Mouse (Mus musculus) c-Kit-negative CD71-positive TER-119-positive erythroid progenitor cells, embryonic 14.5 days (primary cell): ENCODE data around the gene Trmt61a.

Source experiments
- DNase-seq: peaks from one replicate; pipeline ENCODE4 v3.0.0-alpha.2; 2013; ENCODE audit warnings: low read depth, low spot score

The Trmt61a gene

GRCm38 (mm10) chr12:111672581-111672980 is 5.3 kb upstream of the Trmt61a start:
- DNase-seq = no peak

- DNase-seq = no peak
Observed at GRCm38 (mm10) chr12:111674850-111675486, 2.9 kb upstream of the Trmt61a start.

GRCm38 (mm10) chr12:111675797-111676580 is 1.9 kb upstream of the Trmt61a start:
- no peak for DNase-seq

GRCm38 (mm10) chr12:111677421-111677820 is 484 bp upstream of the Trmt61a start:
- no peak for DNase-seq

GRCm38 (mm10) chr12:111678670-111678933 is 697 bp downstream of the Trmt61a start:
- DNase-seq = no peak

- no peak for DNase-seq
Observed at GRCm38 (mm10) chr12:111678997-111679396, 1.1 kb downstream of the Trmt61a start.

- no peak for DNase-seq
Observed at GRCm38 (mm10) chr12:111680661-111681060, 2.8 kb downstream of the Trmt61a start.

GRCm38 (mm10) chr12:111681305-111681704 is 3.4 kb downstream of the Trmt61a start:
- DNase-seq = no peak

GRCm38 (mm10) chr12:111682003-111682402 is 4.1 kb downstream of the Trmt61a start:
- DNase-seq = no peak

- no peak for DNase-seq
Observed at GRCm38 (mm10) chr12:111682806-111683205, 4.9 kb downstream of the Trmt61a start.

GRCm38 (mm10) chr12:111686390-111686789 is 8.5 kb downstream of the Trmt61a start:
- no peak for DNase-seq

- DNase-seq = no peak
Observed at GRCm38 (mm10) chr12:111687350-111688068, 9.6 kb downstream of the Trmt61a start.

GRCm38 (mm10) chr12:111688069-111688428 is 10.1 kb downstream of the Trmt61a start:
- DNase-seq = no peak

- no peak for DNase-seq
Observed at GRCm38 (mm10) chr12:111689426-111689825, 11.5 kb downstream of the Trmt61a start.

- DNase-seq = no peak
Observed at GRCm38 (mm10) chr12:111691346-111691872, 13.5 kb downstream of the Trmt61a start.

- no peak for DNase-seq
Observed at GRCm38 (mm10) chr12:111692899-111693298, 15.0 kb downstream of the Trmt61a start.

- DNase-seq = no peak
Observed at GRCm38 (mm10) chr12:111693341-111694270, 15.7 kb downstream of the Trmt61a start.

GRCm38 (mm10) chr12:111694271-111694781 is 16.4 kb downstream of the Trmt61a start:
- DNase-seq = no peak

- no peak for DNase-seq
Observed at GRCm38 (mm10) chr12:111694880-111695804, 17.2 kb downstream of the Trmt61a start.

GRCm38 (mm10) chr12:111696239-111696638 is 18.3 kb downstream of the Trmt61a start:
- DNase-seq = no peak
